Comparison of ENCODE assay signal across 8 mouse cellular contexts in genomic region chr16:50309411-50310042, GRCm38 (mm10).
DNase-seq lines count a peak whose midpoint lies in the region; ATAC-seq and TF ChIP-seq lines count a peak whose summit lies in the region.

No protein-coding gene starts in this region.

- H3K36me3 ChIP-seq in heart, embryonic 10.5 days = no peaks in the 10 kb centered on the region
- no peaks in the 10 kb centered on the region for H3K36me3 ChIP-seq in heart, adult 2 months (ENCODE audit: control insufficient read depth, insufficient read depth, low read length)
- H3K36me3 ChIP-seq in lung, embryonic 16.5 days (ENCODE audit: control insufficient read depth, insufficient read depth, low read length) = no peaks in the 10 kb centered on the region
- H3K36me3 ChIP-seq in stomach, postnatal 0 days (ENCODE audit: control insufficient read depth, insufficient read depth, low read length) = no peaks in the 10 kb centered on the region

- no peak for TF ChIP-seq POLR2A in heart, adult 2 months (IDR thresholded peaks at IDR 0.05; ENCODE audit: insufficient read depth, low read depth, low read length)

- DNase-seq in heart, adult 11 months = peak; percentile 98
- DNase-seq in heart, embryonic 10.5 days (ENCODE audit: low spot score) = no peak
- peak; percentile 80 to 89 for DNase-seq in cerebellum, postnatal 10 days
- peak; percentile 80 to 85 for DNase-seq in heart, adult 2 months
- peak; percentile 73 to 74 for DNase-seq in kidney, postnatal 25 days
- DNase-seq in stomach, postnatal 0 days (ENCODE audit: low spot score) = peak; percentile 66

- H3K79me2 ChIP-seq in heart, adult 2 months (replicated peaks; ENCODE audit: control insufficient read depth, insufficient read depth, low read length) = no peaks in the 10 kb centered on the region

- TF ChIP-seq EP300 in heart, adult 2 months (IDR thresholded peaks at IDR 0.05; ENCODE audit: insufficient read depth, low read depth, low read length) = no peak
- TF ChIP-seq EP300 in stomach, postnatal 0 days (optimal IDR thresholded peaks at IDR 0.05) = no peak

- H3K9me3 ChIP-seq in heart, embryonic 10.5 days = no peaks in the 10 kb centered on the region
- H3K9me3 ChIP-seq in lung, embryonic 16.5 days (ENCODE audit: control insufficient read depth, low read length) = no peaks in the 10 kb centered on the region
- no peaks in the 10 kb centered on the region for H3K9me3 ChIP-seq in stomach, postnatal 0 days (ENCODE audit: control insufficient read depth, low read length)

- H3K27ac ChIP-seq in heart, embryonic 10.5 days = no peak overlapping the region
- no peak overlapping the region for H3K27ac ChIP-seq in heart, adult 2 months
- H3K27ac ChIP-seq in lung, embryonic 16.5 days (ENCODE audit: low read length) = peak overlapping the region; percentile 78
- no peak overlapping the region; the same call in 1 of the 2 replicates for H3K27ac ChIP-seq in stomach, postnatal 0 days (replicated peaks)

- no peaks in the 10 kb centered on the region for H3K27me3 ChIP-seq in heart, embryonic 10.5 days (ENCODE audit: insufficient read depth, poor library complexity, severe bottlenecking)
- no peaks in the 10 kb centered on the region for H3K27me3 ChIP-seq in heart, adult 2 months (ENCODE audit: control insufficient read depth, insufficient read depth, low read length)
- H3K27me3 ChIP-seq in lung, embryonic 16.5 days (ENCODE audit: control insufficient read depth, insufficient read depth, low read depth, low read length) = no peaks in the 10 kb centered on the region
- no peaks in the 10 kb centered on the region for H3K27me3 ChIP-seq in stomach, postnatal 0 days (ENCODE audit: control insufficient read depth, insufficient read depth, low read length)

- H3K4me1 ChIP-seq in heart, embryonic 10.5 days = peaks cover 18% of the 10 kb centered on the region
- H3K4me1 ChIP-seq in heart, adult 2 months (ENCODE audit: control insufficient read depth, insufficient read depth, low read length) = peaks cover 1% of the 10 kb centered on the region; the same call in 1 of the 2 replicates
- peaks cover 13% of the 10 kb centered on the region; the same call in 1 of the 2 replicates for H3K4me1 ChIP-seq in lung, embryonic 16.5 days (replicated peaks; ENCODE audit: control insufficient read depth, insufficient read depth, low read length)
- H3K4me1 ChIP-seq in stomach, postnatal 0 days (replicated peaks; ENCODE audit: control insufficient read depth, insufficient read depth) = no peaks in the 10 kb centered on the region

- peak overlapping the region; percentile 17 for H3K4me2 ChIP-seq in lung, embryonic 16.5 days (ENCODE audit: low read depth, low read length)
- H3K4me2 ChIP-seq in stomach, postnatal 0 days (replicated peaks; ENCODE audit: low read depth) = no peak overlapping the region

- no peak overlapping the region for H3K9ac ChIP-seq in heart, adult 2 months (ENCODE audit: low read depth, low read length)
- no peak overlapping the region for H3K9ac ChIP-seq in lung, embryonic 16.5 days (ENCODE audit: low read length)
- no peak overlapping the region for H3K9ac ChIP-seq in stomach, postnatal 0 days (ENCODE audit: low read length)

- WGBS in heart, embryonic 10.5 days = 56% methylated on average over 9 of the region's 9 CpGs
- 26% methylated on average over 9 of the region's 9 CpGs for WGBS in heart, adult 2 months
- WGBS in lung, embryonic 16.5 days = 48% methylated on average over 9 of the region's 9 CpGs
- 26% methylated on average over 9 of the region's 9 CpGs for WGBS in stomach, postnatal 0 days

- no peak overlapping the region for H3K4me3 ChIP-seq in heart, embryonic 10.5 days
- H3K4me3 ChIP-seq in heart, adult 2 months = no peak overlapping the region
- no peak overlapping the region for H3K4me3 ChIP-seq in lung, embryonic 16.5 days (ENCODE audit: low read length)
- no peak overlapping the region for H3K4me3 ChIP-seq in stomach, postnatal 0 days (ENCODE audit: low read depth, low read length)

- TF ChIP-seq CTCF in heart, adult 2 months (IDR thresholded peaks at IDR 0.05) = no peak
- no peak for TF ChIP-seq CTCF in stomach, postnatal 0 days (IDR thresholded peaks at IDR 0.05; ENCODE audit: low read depth)

- intact Hi-C loops in heart, adult 2 months (cut with DNase I) = loop anchor here (5.0 kb wide), 1 partner anchor 423 kb away; no protein-coding TSS in a partner anchor

- peak; percentile 96 for ATAC-seq in lung, embryonic 16.5 days (ENCODE audit: low read depth)
- peak; percentile 72 for ATAC-seq in stomach, postnatal 0 days (ENCODE audit: low FRiP score, low TSS enrichment)
- no peak for ATAC-seq in inflammation-experienced regulatory T-cells, adult 6 months
